Mouse (Mus musculus): ENCODE measurements around the gene Olfr1283.
"Not testable (repeated sequence)": the region's sequence is repeated elsewhere in the genome, so short reads cannot be mapped to it uniquely, and the experiment has no call there.

The Olfr1283 gene

DNA sequence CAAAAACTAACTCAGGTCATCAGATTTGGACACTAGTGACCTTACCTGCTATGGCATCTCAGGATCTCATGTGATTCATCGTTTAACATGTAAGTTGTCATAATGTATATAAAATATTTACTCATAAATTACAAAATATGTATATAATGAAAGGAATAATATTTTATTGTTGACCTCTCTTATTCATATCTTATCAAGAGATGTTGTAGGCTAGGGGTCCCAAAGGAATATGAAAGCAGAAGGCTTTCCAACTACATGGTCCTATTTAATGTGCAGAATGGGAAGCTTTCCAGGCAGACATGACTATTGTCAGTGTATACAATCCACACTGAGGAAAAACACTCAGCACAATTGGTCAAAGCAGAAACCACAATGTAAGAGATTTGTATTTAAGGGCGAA, at the start of gene Olfr1283:
TSS of gene Olfr1283 (plus strand) at position 301 of the 400 bp plus-strand sequence.
- DNase-seq (ENCODE audit: low spot score): no peak

- DNase-seq (ENCODE audit: low spot score): no peak
Measured at GRCm38 (mm10) chr2:111326220-111326619, 40.4 kb upstream of the Olfr1283 start, which contains the start of gene Olfr1281. Olfr1281 (plus strand) TSS chr2:111326520.

DNA sequence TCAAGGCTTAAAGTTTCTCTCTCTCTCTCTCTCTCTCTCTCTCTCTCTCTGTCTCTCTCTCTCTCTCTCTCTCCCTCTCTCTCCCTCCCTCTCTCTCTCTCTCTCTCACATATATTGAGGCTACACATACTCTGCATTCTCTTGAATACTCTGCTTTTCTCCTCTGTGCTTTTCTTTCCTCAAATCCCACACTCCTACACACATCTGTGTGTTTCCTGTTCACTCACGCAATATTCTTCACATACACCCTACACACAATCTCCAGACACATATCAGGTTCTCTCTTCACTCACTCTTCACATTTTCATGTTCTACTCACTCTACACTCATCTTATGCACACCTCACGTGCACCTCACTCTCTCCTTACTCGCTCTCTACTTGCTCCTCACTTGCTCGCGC, 32.9 kb upstream of the Olfr1283 start:
- not testable (repeated sequence) for DNase-seq (ENCODE audit: low spot score)

DNA sequence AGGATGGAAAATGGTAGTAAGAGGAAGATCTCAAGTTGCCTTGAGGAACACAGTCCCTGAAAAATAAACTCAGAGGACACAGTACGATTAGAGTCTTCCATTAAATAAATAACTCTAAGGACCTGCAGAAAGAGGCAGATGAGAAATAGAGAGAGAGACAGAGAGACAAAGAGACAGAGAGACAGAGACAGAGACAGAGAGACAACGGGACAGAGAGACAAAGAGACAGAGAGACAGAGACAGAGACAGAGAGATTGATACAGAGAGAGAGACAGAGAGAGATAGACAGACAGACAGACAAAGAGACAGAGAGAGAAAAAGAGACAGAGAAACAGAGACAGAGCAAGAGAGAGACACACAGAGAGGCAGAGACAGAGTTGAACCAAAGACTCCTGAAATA, 30.6 kb upstream of the Olfr1283 start, which contains the start of gene Olfr1282:
TSS of gene Olfr1282 (minus strand) at position 101 of the 400 bp plus-strand sequence.
- no peak for DNase-seq (ENCODE audit: low spot score)

- DNase-seq (ENCODE audit: low spot score): no peak
Measured at GRCm38 (mm10) chr2:111375222-111375621, 8.6 kb downstream of the Olfr1283 start, which contains the start of gene Olfr1284. Olfr1284 (plus strand) TSS chr2:111375522.
